Mouse (Mus musculus) thymus, postnatal 0 days (tissue): ENCODE results near the gene Samd14. TPM values are rescaled to one million over a fixed set of nuclear protein-coding genes. Genes with fewer than 3 reads are reported as not detected.
A peak's percentile ranks its signal among the peaks of the same experiment; 100 is the strongest.
"Not testable (repeated sequence)": the region's sequence is repeated elsewhere in the genome, so short reads cannot be mapped to it uniquely, and the experiment has no call there.

Experiments
- DNase-seq: peaks from one replicate; pipeline ENCODE4 v3.0.0-alpha.2; 2015; ENCODE audit warnings: low spot score
- polyA plus RNA-seq: library from polyadenylated mRNA; unstranded; fragments of >200 nt; fragmentation: Nextera tagmentation; extraction: Ambion mirVana; gene quantifications from 2 replicates; pipeline ENCODE4 v1.2.1, GENCODE M21; 2015

Gene Samd14
- polyA plus RNA-seq: 6.7 and 7.0 TPM in 2 replicates

DNA sequence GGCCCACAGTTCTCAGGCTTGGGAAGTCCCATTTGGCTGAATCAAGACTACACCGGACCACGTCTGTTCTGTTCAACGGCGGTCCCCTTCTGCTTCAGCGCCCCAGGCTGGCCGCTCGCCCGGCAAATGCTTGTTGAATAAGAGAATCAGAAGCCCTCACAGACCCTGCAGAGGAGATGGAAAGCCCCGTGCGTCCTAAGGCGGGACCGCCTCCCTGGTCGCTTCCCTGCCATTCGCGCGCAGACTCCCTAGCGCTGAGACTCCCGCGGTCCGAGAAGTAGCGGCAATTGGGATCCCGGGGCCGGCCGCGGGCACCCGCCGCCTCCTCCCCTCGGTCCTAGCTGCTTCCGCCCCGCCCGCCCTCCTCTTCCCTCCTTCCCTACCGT lies at the start of gene Samd14:
Gene Samd14, plus strand, starts transcription at position 251 of the 386 bp plus-strand sequence.
- peak; percentile 12 for DNase-seq

DNA sequence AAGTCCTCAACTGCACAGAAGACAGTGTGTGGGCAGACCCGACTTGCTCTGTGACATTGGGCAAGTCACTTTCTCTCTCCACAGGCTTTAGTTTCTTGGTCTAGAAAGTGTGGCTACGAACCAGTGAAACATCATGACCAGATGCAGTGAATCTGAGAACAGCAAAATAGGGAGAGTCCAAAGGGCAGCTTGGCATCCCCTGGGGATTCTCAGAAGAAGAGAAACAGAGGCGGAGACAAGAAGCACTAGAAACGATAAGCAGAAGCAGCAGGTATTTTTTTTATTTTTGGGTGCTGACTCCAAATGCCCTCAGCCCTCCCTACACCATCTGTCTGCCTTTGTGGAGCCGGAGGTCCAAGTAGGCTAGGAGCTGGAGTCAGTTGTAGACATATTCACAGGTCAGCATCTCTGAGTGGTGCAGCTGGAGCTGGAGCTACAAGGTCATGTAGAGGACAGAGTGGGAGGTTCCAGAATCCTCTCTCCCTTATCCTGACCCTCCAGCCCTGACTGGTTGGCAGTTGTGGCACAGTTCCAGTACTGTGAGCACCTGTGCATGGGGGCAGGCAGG lies 47.1 kb upstream of the Samd14 start:
- no peak for DNase-seq

DNA sequence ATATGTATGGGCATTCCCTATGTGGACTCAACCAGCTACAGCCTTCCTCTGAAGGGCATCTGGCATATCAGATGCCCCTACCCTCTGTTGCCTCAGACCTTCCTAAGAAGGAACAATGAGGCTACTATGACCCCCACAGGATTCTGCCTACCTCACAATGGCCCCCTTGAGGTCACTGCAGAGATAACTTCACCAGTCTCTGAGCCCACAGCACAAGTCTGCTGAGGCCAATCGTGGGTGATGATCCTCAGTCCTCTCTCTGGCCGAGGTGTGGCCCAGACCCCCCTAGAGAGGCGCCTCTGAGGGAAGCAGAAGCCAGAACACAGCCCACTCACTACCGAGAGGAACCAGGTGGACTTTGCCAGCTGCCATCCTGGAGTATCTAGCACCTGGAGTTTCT lies 42.3 kb upstream of the Samd14 start, which contains the start of gene Hils1:
Gene Hils1, plus strand, starts transcription at position 175 of the 400 bp plus-strand sequence.
- no peak for DNase-seq

DNA sequence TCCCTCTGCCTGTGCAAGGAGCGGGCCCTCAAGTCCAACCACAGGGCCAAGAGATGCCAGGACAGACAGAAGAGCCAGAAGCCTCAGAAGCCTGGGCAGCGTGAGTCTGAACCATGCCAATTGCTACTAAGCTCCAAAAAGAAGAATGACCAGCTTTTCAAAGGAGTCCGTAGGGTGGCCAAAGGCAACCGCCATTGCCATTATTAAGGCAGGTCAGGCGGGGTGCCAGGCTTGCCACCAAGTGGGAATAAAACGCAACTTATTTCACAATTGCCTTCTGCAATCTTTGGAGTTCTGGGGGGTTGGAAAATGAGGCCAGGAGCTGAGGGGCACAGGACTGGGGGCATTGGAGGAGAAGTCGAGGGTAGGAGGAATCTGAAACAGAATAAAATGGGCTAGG lies 41.5 kb upstream of the Samd14 start:
- no peak for DNase-seq

DNA sequence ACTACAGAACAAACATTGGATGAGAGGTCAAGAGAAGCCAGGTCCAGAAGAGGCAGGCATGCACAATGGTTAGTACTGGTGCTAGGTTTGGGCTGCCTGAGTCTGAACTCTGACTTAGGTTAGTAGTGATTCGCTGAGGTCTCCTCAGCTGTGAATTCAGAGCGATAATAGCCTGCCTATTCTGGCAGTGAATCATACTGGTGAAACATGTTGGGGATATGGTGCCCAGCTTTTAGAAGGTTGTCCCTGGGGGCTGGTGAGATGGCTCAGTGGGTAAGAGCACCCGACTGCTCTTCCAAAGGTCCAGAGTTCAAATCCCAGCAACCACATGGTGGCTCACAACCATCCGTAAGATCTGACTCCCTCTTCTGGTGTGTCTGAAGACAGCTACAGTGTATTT lies 40.0 kb upstream of the Samd14 start:
- DNase-seq: not testable (repeated sequence)

DNA sequence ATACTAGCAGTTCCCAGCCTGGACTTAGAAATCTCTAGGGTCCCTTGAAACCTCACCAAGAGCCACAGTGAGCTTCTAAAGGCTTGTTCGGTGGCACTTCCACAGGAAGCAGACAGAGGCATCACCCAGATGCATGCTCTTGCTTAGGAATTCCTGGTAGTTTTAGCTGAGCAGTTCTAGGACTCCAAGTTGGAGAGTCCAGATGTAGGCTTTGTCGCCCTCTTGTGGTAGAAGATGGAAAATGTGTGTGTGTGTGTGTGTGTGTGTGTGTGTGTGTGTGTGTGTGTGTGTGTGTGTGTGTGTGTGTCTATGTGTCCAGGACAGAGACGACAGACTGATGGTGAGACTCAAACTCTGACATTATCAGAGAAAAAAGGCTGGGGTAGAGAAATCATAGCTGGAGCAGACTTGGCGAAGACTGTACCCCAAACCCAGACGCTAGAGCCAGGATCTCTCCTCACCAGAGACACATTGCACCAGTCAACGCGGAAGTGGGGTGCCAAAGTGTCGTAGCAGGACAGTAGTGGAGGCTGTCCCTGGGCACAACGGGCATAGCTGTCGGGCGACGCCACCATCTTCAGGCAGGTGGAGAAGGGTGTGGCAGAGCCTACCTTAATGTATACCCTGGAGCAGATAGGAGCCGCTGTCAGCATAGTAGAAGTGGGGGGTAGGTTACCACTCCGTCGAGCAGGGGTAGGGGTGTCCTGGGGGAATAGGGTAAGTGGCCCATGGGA lies 39.3 kb upstream of the Samd14 start:
- DNase-seq: peak; percentile 55

DNA sequence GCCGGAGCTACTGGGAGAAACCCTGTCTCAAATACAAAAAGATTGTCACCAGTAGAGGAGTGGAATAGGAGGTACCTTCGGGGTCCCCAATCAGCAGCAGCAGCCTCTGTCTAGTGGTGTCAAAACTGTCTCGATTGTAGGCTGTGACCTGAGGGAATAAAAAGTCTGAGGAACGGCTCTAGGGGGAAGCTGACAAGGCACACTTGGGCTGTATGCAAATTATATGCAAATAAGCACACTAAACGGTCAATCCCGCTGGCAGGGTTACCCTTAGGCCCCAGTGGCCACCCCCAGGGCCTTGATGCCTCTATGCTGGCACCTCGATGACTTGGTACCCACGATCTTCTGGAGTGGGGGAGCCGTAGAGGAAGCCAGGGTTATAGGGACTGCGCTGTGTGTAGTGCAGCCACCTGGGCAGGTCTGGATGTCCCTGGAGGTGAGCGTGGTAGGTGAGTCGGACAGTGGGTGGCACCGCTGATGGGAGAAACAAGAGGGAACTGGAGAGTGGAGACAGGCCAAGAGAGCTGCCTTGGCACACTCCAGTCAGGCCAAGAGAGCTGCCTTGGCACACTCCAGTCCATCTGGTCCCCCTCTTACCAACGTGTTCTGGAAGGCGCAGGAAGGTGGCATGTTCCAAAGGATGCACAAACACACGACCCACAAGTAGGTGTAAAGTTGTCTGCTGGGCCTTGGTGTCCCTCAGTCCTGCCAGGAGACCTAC lies 37.6 kb upstream of the Samd14 start:
- DNase-seq: no peak

DNA sequence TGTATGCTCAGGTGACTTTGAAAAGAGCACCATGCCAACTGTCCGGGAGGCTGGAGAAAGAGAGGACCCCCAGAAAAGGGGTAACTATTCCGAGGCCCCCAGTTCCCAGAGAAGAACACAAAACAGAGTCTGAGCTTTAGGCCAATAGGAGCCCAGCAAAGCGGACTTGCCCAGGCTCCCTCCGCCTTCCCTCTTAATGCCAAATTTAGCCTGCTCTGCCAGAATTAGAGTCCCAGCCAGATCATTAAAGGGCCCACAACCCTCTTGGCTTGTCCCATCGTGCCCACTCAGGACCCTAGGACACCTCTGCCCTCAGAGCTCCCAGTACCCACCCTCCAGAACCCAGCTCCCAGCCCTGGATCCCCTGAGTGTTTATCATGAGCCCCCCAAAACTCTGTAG lies 36.8 kb upstream of the Samd14 start:
- DNase-seq: no peak

DNA sequence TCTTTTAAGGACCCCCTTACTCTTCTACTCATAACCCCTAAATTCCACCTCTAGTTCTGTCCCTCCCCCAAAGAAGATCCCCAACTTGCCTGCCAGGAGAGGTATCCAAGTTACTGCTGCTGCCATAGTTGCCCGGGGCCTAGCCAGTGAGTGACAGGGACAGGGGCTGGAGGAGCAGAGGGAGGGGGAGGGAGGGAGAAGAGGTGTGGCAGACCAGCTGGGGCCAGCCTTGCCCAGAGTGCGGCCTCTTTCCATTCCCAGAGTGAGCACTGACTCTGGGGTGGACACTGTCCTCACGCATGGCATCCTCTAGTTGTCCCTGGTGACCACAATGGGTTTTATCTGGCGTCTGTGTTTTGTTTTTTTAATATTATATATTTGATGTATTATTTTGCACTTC lies 36.4 kb upstream of the Samd14 start:
- no peak for DNase-seq

DNA sequence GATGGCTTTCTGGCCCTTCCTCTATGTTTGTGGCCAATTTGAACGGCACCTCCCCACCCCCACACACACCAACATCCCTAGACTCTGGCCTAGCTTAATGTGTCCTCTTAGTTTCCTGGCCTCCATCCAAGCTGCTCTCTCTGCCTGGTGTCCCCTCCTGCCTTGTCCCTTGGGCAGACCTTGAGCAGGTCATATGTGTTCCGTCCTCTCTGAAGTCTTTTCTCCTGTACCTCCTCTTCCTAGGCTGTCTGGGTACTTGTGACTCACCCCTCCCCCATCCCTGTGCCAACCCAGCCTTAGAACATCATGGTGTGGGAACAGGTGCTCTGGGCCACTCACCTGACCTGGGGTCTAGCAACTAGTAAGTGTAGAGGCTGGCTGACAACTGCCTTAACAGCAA lies 34.7 kb upstream of the Samd14 start:
- no peak for DNase-seq

DNA sequence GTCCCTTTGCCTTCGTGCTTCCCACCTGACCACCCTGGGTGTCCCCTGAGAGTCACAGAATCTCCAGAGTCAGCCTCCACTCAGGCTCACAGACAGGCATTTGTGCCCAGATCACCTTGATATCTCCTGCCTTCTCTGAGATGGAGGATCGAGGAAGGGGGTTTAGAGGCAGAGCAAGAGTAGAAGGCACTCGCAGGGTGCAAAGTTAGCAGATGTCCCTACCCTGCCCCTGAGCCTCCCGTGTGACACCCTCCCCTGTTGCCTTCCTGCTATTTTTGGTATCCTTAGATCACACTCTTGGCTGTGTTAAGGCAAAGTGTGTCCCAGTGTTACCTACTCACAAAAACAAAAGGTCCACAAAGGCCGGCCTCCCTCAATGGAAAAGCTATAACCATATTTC lies 33.5 kb upstream of the Samd14 start, which contains the start of gene Sgca:
Gene Sgca, minus strand, starts transcription at position 129 of the 400 bp plus-strand sequence.
- no peak for DNase-seq

DNA sequence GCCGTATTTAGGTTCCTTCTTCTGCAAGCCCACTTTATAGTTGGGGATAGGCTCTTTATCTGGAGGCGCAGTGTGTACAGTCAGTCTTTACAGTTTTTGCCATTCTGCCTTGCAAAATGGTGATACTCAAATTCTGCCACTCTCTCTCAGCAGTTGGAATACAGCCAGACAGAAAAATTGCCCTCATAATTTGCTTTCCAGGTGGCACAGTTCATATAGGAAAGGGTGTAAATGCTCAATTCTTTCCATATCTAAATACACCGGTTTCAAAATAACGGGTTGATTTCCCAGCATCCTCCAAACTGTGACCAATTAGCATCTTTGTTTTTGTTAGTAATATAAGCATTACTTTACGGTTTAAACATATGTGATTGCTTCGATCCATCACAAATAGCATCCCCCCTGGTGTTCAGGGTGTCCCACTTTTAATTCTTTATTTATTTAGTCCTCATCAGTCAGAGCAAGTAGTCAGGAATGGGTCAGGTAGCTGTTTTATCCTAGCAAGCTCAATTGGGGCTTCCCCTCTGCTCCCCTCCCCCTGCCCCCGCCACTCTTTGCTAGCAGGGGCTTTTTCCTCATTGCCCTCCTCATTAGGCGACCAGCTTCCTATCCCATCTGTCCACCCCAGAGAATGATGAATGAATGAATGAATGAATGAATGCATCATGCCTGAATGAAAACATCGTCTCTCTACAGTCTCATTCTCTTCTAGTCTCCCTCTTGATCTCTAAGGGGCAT lies 31.3 kb upstream of the Samd14 start:
- no peak for DNase-seq

DNA sequence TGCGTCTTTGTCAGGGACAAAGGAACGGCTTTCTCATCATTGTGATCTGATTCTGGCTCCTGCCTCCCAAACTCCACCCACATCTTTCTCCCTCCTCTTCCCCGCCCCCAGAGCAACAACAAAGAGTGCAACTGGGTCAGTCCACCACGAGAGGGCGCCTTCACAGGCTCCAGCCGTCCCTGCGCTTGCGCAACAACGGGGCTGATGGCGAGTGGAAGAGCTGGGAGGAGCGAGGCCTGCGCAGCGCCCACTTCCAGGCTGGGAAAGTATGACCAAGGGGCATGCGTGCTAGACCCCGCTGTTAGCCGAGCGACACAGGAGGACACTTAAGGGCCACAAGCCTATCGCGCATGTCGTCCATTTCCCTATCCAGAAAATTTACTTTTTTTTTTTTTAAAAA lies 30.7 kb upstream of the Samd14 start:
- peak; percentile 94 for DNase-seq

DNA sequence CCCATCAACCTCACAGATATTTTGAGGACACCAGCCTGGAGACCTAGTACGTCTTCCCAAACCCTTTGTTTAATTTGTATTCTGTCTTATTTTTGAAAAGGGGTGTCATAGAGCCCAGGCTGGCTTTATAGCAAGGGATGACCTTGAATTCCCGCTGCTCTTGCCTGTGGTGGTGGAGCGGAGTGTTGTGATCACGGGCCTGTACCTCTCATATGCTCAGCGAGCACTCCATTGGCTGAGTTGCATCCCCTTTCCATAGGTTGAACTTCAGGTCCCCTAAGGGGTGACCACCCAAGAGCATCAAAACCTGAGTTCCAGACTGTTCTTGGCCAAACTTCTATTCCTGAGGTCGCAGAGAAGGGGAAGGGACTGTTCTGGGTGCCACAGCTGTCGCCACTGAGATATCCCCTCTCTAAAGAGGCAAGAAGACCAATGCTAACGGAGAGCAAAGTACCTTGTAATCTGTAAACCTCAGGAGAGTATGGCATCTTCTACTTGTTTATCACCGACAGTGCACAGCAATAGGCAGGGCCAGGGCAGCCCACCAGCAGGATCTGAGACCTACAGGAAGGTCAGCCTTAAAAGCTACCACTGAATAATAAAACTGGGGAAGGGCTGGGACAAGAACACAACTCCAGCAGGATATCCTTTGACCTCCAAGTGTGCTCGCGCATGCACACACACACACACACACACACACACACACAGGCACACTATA lies 30.1 kb upstream of the Samd14 start:
- no peak for DNase-seq

DNA sequence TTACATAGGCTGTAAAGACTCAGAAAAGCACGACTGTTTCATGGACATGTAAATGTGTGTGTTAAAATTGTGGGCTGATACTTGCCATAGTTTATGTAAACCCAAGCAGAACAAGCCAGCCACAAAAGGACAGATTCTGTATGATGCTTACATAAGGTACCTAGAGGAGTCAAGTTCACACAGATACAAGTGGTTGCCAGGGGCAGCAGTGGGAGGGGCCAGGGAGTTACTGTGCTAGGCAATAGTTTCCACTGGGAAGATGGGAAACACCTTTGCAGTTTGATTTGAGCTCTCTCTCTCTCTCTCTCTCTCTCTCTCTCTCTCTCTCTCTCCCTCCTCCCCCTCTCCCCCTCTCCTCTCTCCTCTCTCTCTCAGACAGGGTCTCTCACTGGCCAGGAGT lies 24.5 kb upstream of the Samd14 start:
- no peak for DNase-seq

DNA sequence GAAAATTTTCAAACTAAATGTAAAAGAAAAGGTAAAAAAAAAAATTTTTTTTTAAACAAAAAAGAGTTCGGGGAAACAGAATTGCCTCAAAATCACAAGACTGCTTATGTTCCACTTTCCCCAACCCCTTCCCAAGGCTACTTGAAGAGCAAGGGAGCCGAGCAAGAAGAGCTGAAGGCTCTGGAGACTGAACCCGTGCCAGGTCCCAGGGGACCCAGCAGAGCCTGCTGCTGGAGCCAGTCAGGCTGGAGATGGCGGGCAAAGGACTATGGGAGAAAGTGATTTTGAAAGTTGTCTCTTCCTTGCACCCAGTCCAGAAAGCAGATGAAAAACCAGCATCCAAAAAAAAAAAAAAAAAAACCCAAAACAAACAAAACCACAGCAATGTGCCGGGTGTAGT lies 23.9 kb upstream of the Samd14 start:
- DNase-seq: no peak

DNA sequence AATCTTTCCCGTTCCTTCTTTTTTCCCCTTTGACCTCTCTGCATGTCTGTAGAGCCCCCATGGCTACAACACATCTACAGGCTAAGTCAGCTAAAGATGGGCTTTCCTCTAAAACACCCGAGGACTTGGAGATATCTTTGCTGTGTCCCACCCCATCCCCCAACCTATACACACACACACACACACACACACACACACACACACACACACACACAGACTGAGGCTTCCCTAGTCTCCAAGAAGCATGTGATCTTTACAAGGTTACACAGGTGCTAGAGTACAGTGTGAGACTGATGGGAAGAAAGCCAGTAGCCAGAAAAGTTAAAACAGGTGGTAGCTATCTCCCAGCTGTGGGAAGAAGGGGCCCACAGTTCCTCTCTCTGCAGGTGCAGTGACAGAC lies 23.2 kb upstream of the Samd14 start:
- DNase-seq: peak; percentile 43

DNA sequence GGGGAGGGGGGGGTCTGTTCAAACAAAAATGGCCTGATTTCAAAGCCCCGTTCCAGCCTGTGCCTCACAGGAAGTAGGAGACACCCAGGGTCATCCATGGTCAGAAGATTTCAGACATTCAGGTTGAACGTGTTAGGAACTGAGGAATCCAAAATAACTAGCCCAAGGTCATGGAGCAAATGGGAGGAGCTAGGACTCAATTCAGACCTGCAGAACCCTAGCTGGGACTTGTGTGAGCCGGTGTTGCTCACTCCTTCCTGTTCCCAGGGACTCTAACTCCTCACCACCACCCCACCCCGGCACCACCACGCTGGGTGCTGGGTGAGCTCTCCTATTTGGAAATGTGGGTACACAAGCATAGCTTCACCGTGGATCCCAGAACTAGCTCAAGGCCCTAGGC lies 22.3 kb upstream of the Samd14 start:
- DNase-seq: no peak

DNA sequence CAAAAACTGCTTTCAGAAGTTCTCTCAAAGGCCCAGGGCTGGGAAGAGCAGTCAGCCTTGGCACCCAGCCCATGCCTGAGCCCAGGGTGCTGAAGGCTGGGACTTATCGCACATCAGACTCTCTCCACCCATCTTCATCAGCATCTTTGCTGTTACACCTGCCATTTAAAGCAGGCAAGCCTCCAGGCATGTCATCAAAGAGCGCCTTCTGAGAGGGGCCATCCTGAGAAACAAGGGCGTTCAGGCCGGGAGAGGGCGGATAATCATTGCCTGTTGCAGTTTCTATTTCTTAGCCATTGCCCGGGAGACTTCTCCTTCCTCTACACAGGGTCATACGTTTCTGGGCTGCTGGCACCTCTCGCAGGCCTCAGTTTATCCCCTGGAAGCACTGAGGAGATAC lies 21.8 kb upstream of the Samd14 start:
- DNase-seq: no peak

DNA sequence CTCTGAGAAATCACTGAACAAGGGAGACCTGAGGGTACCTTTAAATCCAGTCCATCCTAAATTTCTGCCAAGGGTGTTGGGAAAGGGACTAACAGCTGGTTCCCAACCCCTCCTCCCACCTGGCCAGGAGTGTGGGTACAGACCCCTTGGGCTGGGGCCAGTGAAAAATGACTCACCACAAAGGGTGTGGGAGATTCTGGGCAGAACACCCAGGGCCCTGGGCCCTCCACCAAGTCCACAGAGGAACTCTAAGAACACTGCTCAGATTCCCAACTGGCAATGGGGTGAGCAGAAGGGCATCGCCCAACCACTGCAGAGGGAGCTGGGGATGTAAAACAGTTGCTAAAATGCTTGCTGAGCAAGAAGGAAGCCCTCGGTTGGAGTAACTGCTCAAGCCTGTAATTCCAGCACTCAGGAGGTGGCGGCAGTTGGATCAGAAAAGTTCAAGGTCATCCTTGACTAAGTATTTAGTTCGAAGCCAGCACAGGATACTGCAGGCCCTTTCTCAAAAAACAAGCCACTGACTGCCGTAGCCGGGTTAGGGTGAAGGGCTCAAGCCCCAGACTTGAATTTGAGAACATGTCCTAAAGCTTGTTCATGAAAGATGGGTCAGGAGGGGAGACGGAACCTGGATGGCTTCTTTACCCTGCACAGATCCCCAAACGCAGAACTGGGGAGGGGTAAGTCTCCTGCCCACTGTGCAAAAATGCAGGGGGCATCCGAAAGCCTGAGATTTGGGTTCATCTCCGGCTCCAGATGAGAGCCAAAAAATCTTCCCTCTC lies 20.7 kb upstream of the Samd14 start:
- peak; percentile 2 for DNase-seq
